Mouse (Mus musculus): ENCODE results near the gene Olfr811.

Olfr811 gene

DNA sequence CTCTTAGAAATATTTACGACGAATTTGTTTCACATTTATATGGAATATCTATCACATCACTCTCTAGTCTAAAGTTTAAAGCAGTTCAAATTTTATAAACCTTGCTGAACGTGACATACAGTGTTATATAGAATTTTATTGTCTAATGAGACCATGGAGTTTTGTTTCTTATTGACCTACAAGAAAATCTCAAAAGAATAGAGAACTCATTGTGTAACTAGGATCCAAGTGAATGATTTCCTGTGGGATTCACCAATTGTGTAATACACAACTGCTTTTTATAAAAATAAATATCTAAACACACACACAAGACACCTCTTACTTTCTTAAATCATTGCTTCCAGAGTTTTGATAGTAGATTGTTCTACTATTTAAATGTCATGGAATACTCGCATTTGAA is at the start of gene Olfr811:
Gene Olfr811, minus strand, starts transcription at position 101 of the 400 bp plus-strand sequence.
- no peak for ATAC-seq (ENCODE audit: insufficient number of reproducible peaks, low FRiP score, low TSS enrichment)

DNA sequence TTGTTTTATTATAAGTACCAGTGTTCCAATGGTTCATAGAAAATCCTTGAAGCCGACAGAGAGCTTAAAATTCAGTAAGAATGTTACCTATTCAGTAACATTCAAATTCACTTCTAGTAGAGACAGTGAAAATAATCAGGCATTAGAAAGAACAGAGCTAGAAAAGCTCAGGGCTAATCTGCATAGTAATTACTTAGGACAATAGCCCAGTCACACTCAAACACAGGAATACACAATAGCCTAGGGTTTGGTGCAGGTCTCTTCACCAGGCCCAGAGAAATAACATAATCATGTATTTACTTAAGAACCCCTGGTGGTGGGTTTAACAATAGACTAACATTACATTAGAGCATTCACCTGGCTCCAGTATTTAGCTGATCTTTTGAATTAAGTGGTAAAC is 43.1 kb upstream of the Olfr811 start:
- no peak for ATAC-seq (ENCODE audit: insufficient number of reproducible peaks, low FRiP score, low TSS enrichment)

DNA sequence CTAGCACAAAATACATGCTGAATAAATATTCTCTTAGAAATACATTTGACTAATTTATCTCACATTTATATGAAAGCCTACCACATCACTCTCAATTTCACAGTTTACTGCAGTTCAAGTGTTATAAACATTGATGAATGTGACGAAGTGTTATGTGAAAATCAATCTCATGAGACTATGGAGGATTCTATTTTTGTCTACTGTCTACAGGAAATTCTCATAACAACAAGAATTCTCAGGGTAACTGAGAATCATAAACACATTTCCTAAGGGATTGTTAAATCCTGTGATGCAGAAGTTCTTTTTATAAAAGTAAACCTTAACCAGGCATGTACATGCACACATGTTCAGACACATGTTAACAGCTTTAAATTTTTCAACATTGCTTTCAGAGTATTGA is 41.8 kb upstream of the Olfr811 start, which contains the start of gene Olfr812:
Gene Olfr812, minus strand, starts transcription at position 101 of the 400 bp plus-strand sequence.
- no peak for ATAC-seq (ENCODE audit: insufficient number of reproducible peaks, low FRiP score, low TSS enrichment)

DNA sequence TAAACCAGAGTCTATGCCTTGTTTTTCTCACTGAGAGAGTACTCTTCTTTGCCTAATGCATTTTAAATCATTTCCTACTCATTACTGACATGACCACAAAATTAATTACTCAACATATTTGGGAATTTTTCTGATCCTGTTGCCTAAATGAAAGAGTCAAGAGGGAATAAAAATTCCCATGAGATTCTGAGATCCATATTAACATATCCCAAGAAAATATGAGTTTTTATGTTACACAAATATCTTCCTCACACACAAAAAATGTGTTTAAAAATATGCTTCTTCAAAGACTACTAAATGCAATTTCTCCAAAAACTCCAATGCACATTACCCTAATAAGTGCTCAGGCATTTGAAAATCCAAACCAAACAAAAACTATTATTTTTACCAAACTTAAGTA is 9.4 kb downstream of the Olfr811 start, which contains the start of gene Olfr810:
Gene Olfr810, minus strand, starts transcription at position 101 of the 400 bp plus-strand sequence.
- no peak for ATAC-seq (ENCODE audit: insufficient number of reproducible peaks, low FRiP score, low TSS enrichment)

DNA sequence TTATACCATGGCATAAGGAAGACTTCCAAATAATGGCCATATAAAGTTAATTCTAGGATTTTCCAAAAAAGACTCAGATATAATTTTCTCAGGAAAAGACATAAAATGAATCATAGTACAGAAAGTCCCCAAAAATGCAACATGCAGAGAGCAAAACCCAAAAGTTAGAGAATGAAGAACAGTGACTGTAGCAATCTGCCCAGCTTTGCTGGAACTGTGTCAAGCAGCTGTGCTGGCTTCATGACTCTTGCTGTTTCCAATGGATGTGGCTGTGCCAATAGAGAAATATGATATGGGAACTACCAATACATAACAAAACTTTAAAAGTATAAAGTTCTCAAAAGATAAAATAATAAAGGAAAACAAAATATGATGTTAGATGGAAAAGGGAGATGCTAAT is 26.1 kb downstream of the Olfr811 start:
- no peak for ATAC-seq (ENCODE audit: insufficient number of reproducible peaks, low FRiP score, low TSS enrichment)

DNA sequence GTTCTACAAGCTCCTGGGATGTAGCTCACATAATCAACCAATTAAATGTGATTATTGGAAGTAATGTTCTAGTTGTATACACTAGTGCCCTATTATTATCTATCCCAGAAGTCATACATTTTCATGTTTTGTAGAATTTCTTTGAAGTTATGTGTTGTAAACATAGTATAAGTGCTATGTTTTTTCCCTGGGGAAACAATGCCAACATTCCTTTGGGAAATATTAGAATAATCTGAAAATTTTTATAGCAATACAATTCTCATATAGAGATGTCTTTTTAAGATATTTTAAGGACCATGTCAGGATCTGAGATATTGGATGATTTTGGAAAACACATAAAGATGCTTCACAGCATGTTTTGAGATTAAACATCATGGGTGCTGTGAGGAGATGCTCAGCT is 29.9 kb downstream of the Olfr811 start, which contains the start of gene Olfr809:
Gene Olfr809, plus strand, starts transcription at position 301 of the 400 bp plus-strand sequence.
- ATAC-seq (ENCODE audit: insufficient number of reproducible peaks, low FRiP score, low TSS enrichment), result no peak

DNA sequence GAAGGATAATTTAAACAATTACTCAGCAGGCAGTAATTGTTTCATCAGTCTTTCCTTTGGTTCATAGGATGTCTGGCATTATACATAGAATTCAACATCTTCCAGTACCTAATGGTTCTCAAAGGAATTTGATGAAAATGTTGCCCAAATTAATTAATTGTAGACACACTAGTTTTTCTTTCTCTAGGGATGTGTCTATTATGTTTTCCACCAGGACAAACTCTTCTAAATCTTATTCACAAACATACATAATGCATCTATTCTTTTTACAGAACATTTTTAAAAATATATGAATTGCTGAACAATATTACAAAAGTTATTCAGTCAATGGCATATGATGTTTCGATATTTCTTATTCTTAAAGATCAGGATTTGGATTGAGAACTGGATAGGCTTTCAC is 39.0 kb downstream of the Olfr811 start, which contains the start of gene Olfr808:
Gene Olfr808, plus strand, starts transcription at position 301 of the 400 bp plus-strand sequence.
- no peak for ATAC-seq (ENCODE audit: insufficient number of reproducible peaks, low FRiP score, low TSS enrichment)

DNA sequence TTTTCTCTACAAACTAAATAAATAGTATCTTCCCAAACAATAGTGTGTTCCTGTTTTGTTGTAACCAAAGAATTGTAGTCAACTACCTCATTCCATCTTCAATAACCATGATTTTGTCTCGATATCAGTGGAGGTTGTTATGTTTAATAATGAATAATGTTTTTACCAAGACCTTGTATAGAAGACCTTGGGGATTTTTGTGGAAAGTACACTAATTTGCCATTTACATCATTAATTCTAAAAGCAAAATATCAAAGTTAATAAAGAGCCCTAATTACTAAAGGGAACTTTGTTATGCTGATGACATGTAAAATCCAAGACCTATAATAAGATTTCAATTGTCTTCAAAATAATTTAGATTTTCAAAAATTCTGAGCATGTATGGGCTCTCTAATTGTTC is 46.5 kb downstream of the Olfr811 start, which contains the start of gene Olfr807:
Gene Olfr807, minus strand, starts transcription at position 101 of the 400 bp plus-strand sequence.
- no peak for ATAC-seq (ENCODE audit: insufficient number of reproducible peaks, low FRiP score, low TSS enrichment)

All from cerebellum, adult (tissue).